Mouse (Mus musculus) right cerebral cortex, postnatal 25 days (tissue): Measurements from ENCODE around the gene Ube4b.
A peak's percentile ranks its signal among the peaks of the same experiment; 100 is the strongest.

Source experiments
- DNase-seq: peaks from one replicate; pipeline ENCODE4 v3.0.0; 2022

Gene Ube4b

GRCm38 (mm10) chr4:149334881-149335280 lies 91.7 kb downstream of the Ube4b start:
- no peak for DNase-seq

- DNase-seq: no peak
These were observed 93.8 kb downstream of the Ube4b start for GRCm38 (mm10) chr4:149332726-149333125.

- DNase-seq: no peak
These were observed 96.1 kb downstream of the Ube4b start for GRCm38 (mm10) chr4:149330495-149330894.

DNA sequence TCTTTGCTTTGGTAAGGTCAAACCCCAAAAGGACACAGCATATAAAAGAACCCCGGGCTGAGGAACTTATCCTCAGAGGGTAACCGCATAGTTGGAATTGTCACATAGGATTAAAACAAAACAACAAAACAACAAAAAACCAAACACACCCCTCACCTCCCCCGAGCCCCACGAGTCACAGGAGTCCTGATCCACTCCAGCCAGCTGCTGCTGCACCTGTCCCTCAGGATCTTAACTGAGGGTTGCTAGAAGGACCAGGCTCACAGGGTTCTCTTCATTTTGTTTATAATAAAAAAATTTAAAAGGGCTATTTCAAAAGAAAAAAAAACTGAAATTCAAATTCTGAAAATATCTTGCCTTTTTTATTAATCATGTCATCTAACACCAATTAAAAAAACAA lies 97.8 kb downstream of the Ube4b start:
- DNase-seq: no peak

DNA sequence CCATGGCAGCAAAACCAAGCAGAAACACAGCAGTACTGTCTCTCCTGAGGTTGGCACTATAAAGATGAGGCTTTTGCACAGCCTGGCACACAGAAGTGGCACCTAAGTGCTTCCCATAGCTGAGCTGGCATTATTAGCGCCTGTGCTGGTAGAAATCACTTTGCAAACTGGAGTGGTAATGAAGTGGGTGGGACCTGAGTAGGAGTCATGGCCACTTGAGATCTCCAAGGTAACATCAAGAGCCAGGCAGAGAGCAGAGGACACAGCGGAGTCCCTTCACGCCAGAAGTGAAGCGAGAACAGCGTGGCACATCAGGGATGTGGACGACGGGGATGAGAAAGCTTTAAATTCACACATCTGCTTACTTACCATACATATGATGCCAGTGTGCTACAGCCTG lies 99.3 kb downstream of the Ube4b start:
- no peak for DNase-seq

DNA sequence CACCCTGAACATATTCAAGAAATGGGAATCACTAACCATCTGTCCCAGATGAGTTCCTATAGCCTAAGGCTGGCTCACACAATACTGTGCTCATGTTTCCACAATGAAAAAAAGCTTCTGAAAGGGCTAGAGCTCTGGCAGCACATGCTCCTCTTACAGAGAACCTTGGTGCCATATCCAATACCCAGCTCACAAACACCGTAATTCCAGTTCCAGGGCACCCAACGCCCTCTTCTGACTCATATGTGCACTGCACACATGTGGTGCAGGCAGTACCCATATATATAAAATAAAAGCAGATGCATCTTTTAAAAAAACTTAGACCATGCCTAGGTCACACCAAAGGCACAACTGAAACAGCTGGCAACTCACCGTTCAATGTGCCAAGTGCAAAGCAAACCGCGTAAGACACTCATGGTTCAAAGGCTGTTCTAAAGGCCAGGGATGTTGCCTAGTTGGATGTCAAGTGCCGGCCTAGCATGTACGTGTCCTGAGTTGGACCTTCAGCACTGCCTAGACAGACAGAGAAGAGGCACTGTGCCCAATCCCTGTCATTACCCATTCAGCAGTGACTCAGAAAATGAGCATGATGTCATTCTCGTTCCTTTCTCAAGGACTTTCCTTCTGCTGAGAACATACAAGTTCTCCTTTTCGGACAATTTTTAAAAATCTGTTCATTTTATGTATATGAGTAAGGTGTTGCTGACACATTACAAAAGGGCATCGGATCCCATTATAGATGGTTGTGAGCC lies 101.0 kb downstream of the Ube4b start:
- no peak for DNase-seq

GRCm38 (mm10) chr4:149323730-149324129 lies 102.8 kb downstream of the Ube4b start:
- DNase-seq: no peak

- no peak for DNase-seq
These were observed 103.8 kb downstream of the Ube4b start for GRCm38 (mm10) chr4:149322718-149323117.

DNA sequence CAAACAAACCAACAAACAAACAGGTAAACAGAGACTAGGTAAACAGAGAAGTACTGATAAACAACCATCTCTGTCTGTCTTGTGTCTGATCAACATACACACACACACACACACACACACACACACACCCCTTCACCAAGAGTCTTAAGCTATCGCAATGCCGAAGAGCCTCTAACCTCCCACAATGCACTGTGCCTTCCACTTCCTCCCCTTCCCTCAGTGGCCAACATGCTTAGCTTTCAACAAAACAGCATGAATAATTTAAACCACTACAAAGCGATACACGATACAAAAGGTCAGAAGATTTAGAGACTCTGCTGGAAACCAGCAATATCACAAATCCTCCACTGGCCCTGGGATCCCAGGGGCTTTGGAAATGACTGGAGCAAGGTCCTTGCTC lies 104.3 kb downstream of the Ube4b start:
- DNase-seq: no peak

GRCm38 (mm10) chr4:149319088-149319487 lies 107.5 kb downstream of the Ube4b start:
- no peak for DNase-seq

DNA sequence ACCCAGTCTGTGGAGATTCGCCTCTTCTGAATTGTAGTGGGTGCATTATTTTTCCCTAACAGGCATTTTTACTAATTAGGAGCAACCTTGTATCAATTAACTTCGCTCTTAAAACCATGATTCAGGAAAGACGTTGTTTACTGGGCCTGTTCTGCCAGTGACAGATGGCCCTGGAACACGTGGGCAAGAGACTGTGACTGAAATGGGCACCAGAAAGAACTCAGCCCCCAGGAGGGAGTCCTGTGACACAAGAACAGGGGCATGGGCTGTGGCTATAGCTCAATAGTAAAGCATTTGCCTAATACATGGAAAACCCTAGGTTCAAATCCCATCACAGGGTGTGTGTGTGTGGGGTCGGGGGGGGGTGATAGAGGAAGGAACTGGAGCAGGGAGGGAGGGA lies 109.2 kb downstream of the Ube4b start:
- no peak for DNase-seq

- no peak for DNase-seq
These were observed 112.2 kb downstream of the Ube4b start for GRCm38 (mm10) chr4:149314275-149314837.

DNA sequence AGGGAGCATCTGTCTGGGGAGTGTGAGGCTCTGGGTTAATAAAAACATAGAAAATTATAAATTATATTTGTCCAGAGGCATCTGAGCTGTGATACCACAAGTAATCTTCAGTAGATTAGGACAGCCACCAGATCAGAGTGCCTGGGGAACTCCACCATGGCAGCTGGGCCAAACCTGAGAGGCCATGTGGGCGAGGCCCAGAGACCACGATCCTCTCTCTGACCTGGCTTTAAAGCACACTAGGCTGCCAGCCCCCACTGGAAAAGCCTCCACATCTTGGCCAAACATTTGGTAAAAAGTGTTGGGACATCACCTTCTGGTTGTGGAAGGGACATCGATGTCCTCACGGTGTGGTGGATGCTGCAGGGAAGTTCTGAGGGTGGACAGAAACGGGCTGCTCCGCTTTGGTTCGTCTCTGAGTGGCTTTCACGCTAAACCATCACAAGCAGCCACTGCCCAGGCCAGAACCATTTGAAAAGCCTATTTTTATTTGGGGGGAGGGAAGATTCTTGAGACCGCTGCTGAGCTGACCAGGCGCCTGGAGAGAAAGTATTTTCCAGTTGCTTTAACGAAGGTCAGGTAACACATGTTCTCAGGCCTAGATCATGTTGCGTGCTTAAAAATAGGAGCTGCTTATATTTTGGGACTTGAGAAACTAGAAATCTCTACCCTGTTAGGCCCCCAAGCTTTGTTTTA lies 112.8 kb downstream of the Ube4b start:
- no peak for DNase-seq

DNA sequence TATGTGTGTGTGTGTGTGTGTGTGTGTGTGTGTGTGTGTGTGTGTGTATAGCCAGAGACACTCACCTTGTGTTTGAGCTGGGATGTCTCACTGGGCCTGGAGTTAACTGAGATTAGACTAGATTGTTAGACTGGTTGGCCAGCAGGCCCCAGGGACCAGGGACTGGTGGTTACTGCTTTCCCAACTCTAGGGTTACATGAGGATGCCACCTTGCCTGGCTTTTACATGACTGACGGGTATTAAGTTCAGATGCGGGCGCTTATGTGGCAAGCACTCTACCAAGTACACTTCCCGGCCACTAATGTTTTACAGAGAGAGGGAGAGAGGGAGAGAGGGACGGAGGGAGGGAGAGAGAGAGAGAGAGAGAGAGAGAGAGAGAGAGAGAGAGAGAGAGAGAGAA lies 114.6 kb downstream of the Ube4b start:
- no peak for DNase-seq

DNA sequence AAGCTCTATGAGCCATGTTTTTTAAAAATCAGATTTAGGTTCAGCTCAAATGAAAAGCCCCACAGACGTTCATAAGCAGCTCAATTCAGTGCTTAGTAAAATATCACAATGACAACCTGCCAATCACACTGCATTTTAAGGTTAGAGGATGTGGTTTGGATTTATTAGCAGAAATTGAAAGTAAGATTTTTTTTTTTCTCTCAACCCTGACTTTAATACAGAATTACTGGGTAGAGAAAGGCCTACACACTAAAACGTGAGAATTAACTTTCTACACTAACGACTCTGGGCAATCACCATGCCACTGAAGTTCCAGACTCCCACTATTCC lies 118.1 kb downstream of the Ube4b start:
- no peak for DNase-seq

- peak; percentile 99 for DNase-seq
These were observed 118.7 kb downstream of the Ube4b start, which contains the start of gene Kif1b for GRCm38 (mm10) chr4:149307596-149308490. Gene Kif1b, minus strand, starts transcription at chr4:149307693.

DNA sequence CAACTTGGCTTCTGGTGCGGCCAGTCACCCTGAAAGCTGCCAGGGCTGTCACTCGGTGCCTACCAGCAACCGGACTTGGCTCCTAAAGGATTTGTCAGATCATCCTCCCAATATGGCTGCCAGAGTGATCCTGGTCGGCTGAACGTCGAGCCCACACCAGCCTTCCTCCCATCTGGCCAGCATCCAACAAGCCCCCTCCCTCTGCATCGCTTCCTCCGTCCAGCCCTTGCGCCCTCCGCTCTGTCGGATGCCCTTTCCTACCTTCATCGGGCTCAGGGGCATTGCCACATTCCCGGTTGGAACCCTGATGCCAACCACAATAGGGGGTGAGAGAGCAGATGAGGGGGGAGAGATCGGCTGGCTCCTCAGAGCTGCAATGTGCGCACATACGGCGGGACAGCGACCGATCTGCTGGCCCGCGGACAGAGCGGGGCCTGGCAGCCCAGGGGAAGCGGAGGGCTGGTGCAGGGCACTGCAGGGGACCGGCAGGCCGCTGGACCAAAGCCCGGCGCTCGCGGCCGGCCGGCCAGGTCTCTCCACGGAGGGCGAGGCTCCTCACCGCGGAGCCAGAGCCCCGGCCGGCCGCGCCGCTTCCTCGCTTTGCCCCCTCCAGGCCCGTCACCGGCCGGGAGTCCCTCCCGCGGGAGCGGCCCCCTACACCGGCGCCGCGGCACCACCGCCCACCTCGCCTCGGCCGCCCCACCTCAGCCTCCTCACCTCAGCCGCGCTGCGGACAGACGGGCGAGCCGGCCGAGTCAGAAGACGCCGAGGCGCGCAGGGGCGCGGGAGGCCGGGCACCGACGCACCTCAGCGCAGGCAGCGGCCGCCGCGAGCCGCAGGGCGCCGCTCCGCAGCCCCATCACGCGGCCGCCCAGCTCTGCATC lies 119.6 kb downstream of the Ube4b start:
- DNase-seq: peak; percentile 60

DNA sequence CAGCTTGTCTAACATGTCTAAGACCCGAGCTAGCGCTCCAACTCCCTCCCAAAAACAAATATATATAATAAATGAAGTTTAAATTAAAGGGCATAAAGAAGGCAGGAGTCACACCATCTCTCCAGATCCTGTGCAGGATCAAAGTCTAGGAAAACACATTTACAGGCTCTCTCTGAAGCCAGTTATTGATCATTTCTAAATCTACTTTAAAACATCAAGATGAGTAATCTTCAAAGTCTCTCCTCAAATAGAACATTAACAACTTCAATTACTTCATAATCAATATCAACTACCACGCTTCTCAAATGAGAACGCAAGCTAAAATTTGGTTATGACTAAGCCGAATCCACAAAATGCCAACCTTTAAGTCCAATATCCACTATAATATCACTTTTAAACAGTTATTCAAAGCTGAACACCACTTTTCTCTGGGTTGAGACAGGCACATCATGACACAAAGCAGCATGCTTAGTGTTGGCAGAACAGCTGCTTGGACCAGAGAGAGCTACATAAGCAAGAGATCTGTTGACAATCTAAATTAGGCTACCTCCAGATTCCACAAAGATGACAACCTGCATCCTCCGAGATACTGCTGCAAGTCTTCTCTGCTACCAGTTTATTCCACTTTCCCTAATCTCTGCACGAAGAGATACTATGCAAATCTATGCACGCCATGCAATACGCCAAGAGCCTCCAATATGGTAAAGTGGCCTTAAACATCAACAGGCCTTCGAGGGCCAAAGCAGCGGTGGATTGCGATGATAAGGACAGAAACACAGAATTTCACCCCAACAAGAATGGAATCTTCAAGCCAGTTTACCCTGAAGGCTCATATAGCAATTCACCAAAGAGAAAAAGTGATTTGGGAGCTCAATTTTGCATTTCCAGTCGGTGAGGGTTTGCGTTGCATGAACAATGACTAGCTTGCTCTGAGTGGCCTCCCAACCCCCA lies 120.5 kb downstream of the Ube4b start:
- DNase-seq: no peak

DNA sequence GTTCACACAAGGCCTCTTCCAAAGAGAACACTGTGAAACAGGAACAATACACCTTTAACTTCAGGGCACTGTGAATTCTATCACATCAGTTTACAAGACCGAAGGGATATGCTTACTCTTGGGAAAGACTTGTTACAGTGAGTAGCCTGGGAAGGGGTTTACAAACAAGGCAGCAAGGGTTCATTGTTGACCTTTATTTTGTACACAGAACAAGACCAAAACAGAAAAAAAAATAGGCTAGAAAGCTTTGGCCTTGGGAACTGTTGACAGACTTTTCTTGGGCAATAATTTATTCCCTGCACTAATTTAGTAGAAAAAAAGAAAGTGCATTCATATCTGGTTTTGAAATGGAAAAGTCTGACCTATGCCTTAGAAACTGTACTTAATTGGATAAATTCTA lies 122.1 kb downstream of the Ube4b start:
- no peak for DNase-seq

DNA sequence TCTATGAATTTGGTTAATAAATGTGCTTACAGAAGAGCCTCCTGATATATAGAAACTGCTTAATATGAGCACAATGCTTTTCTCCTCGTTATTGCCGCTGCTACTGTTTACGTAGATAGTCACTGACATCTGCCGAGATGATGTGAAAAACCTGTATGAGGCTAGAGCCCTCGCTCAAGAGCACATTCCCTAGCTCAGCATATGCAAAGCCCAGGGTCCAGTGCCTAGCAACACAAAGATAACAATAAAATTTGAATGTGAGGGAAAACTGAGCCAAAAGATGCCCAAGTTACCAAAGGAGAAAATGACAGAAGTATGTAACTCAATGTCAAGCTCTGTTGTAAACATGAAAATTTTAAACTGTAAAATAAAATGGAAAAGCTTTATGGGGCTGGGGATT lies 123.0 kb downstream of the Ube4b start:
- no peak for DNase-seq

DNA sequence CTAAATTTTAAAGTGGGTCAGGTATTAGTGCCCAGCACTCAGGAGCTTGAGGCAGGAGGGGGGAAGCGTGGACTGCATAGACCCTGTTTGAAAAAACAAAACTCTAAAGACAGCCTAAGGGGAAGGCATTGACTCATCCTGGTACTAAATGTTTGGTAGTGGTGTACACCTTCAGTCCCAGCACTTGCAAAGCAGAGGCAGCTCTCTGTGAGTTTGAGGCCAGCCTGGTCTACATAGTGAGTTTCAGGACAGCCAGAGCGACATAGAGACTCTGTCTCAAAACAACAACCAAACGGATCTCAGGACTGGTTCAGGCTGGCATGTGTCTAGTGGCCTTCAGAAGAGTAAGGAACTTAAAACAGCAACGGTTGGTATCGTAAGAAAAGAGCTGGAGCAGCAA lies 123.8 kb downstream of the Ube4b start:
- DNase-seq: no peak
